Mouse (Mus musculus) G1E (cell line): ENCODE results near the gene Anxa6.

ENCODE experiments used
- CTCF ChIP-seq: IDR thresholded peaks from 2 replicates; pipeline ENCODE4 v1.5.1; 2012; ENCODE audit warnings: low read depth, low read length, inconsistent platforms, mixed read lengths
- GATA1 ChIP-seq: IDR thresholded peaks from 2 replicates; pipeline ENCODE4 v1.6.1; 2012; ENCODE audit warnings: borderline replicate concordance, low read length, inconsistent platforms, mixed read lengths
- POLR2AphosphoS5 ChIP-seq: IDR thresholded peaks from 2 replicates; pipeline ENCODE4 v1.6.1; 2012; ENCODE audit warnings: low read depth, low read length, inconsistent platforms; ENCODE audit not compliant: insufficient replicate concordance
- TAL1 ChIP-seq: conservative IDR thresholded peaks from 2 replicates; pipeline ENCODE4 v1.6.1; 2012; ENCODE audit warnings: low read depth, low read length, inconsistent platforms, mixed read lengths

DNA sequence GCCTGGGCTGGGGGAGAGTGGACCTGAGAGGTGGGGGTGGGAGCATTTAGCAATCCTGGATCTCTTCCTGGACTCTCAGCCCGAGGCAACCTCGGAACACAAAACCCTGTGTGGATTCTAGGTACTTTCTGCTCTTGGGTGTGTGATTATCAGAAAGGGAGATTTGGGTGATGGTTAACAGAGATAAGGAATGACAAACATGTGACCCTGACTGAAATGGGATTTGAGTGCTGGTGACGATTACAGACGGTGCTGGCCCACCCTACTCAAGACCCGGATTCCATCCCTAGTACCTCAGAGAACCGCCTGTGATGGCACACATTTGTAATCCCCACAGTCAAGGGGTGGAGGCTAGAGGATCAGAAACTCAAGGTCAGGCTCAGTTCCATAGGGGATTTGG, 73.0 kb downstream of the Anxa6 start:
- TF ChIP-seq CTCF, result no peak
- TF ChIP-seq GATA1, result no peak
- TF ChIP-seq POLR2AphosphoS5, result no peak
- TF ChIP-seq TAL1, result no peak
